Mouse (Mus musculus): ENCODE results near the gene Myo1b. TPM values are rescaled to one million over a fixed set of nuclear protein-coding genes. Genes with fewer than 3 reads are reported as not detected.

The Myo1b gene
- total and polyA plus RNA-seq, 3 experiments: not detected

GRCm38 (mm10) chr1:51814854-51815630, 100.8 kb downstream of the Myo1b start:
- Histone ChIP-seq H3K9me3 (replicated peaks; ENCODE audit: insufficient read depth, low read length) (no peaks in the 10 kb centered on the region), H3K27me3 (ENCODE audit: control insufficient read depth in 1 of 2, insufficient read depth in 2 of 2, low read length in 2 of 2) (no peaks in the 10 kb centered on the region), H3K9ac (ENCODE audit: control insufficient read depth, low read depth, low read length, poor library complexity, severe bottlenecking) (no peak overlapping the region), H3K4me3 (ENCODE audit: control insufficient read depth in 1 of 2, insufficient read depth in 1 of 2, low read depth in 2 of 2, low read length in 2 of 2) (no peak overlapping the region), H3K4me1 (ENCODE audit: control insufficient read depth in 1 of 2, insufficient read depth in 2 of 2, low read length in 2 of 2) (no peaks in the 10 kb centered on the region), H3K79me2 (ENCODE audit: control insufficient read depth, insufficient read depth, low read length, poor library complexity) (no peaks in the 10 kb centered on the region), H3K27ac (ENCODE audit: control insufficient read depth, low read depth, low read length) (no peak overlapping the region), H3K36me3 (ENCODE audit: control insufficient read depth in 1 of 2, insufficient read depth in 2 of 2, low read length in 2 of 2) (no peaks in the 10 kb centered on the region)
- no peak for DNase-seq (ENCODE audit: low read depth, low spot score)
- TF ChIP-seq TBP (IDR thresholded peaks at IDR 0.05; ENCODE audit: low read depth, low read length) (no peak), USF2 (IDR thresholded peaks at IDR 0.05; ENCODE audit: borderline replicate concordance in 1 of 2, insufficient read depth in 1 of 2, low read depth in 1 of 2, low read length in 2 of 2) (no peak), BHLHE40 (IDR thresholded peaks at IDR 0.05; ENCODE audit: borderline replicate concordance, low read depth, low read length) (no peak), CHD1 (IDR thresholded peaks at IDR 0.05; ENCODE audit: low read depth, low read length) (no peak), MAZ (IDR thresholded peaks at IDR 0.05; ENCODE audit: low read depth, low read length) (no peak)

GRCm38 (mm10) chr1:51808847-51809246, 107.0 kb downstream of the Myo1b start:
- H3K27me3 ChIP-seq (ENCODE audit: control insufficient read depth in 1 of 2, insufficient read depth in 2 of 2, low read length in 2 of 2): no peaks in the 10 kb centered on the region
- H3K9me3 ChIP-seq (replicated peaks; ENCODE audit: insufficient read depth, low read length): no peaks in the 10 kb centered on the region
- no peak overlapping the region for H3K27ac ChIP-seq (ENCODE audit: control insufficient read depth, low read depth, low read length)
- H3K4me3 ChIP-seq (ENCODE audit: control insufficient read depth in 1 of 2, insufficient read depth in 1 of 2, low read depth in 2 of 2, low read length in 2 of 2): no peak overlapping the region
- H3K79me2 ChIP-seq (ENCODE audit: control insufficient read depth, insufficient read depth, low read length, poor library complexity): no peaks in the 10 kb centered on the region
- TF ChIP-seq MEF2A (IDR thresholded peaks at IDR 0.05; ENCODE audit: extremely low read depth, insufficient replicate concordance, low read depth, low read length, poor library complexity, severe bottlenecking) (no peak), JUND (IDR thresholded peaks at IDR 0.05; ENCODE audit: low read depth, low read length) (no peak), KAT2A (conservative IDR thresholded peaks at IDR 0.05; ENCODE audit: low read depth, low read length) (no peak), POLR2AphosphoS5 (IDR thresholded peaks at IDR 0.05; ENCODE audit: borderline replicate concordance, low read depth, low read length) (no peak), MAZ (IDR thresholded peaks at IDR 0.05; ENCODE audit: low read depth, low read length) (no peak), ZNF384 (IDR thresholded peaks at IDR 0.05; ENCODE audit: low read depth, low read length) (no peak), MXI1 (IDR thresholded peaks at IDR 0.05; ENCODE audit: low read depth, low read length) (no peak), E2F4 (IDR thresholded peaks at IDR 0.05; ENCODE audit: borderline replicate concordance, low read depth, low read length) (no peak), POLR2A (IDR thresholded peaks at IDR 0.05; ENCODE audit: control insufficient read depth in 1 of 2, insufficient read depth in 1 of 2, low read depth in 1 of 2, low read length in 2 of 2, poor library complexity in 1 of 2) (no peak), TAL1 (IDR thresholded peaks at IDR 0.05; ENCODE audit: low read length) (no peak), ZC3H11A (IDR thresholded peaks at IDR 0.05; ENCODE audit: low read depth, low read length) (no peak), POLR2AphosphoS2 (IDR thresholded peaks at IDR 0.05; ENCODE audit: low read length) (no peak), USF2 (IDR thresholded peaks at IDR 0.05; ENCODE audit: borderline replicate concordance in 1 of 2, insufficient read depth in 1 of 2, low read depth in 1 of 2, low read length in 2 of 2) (no peak), SMC3 (IDR thresholded peaks at IDR 0.05; ENCODE audit: low read depth, low read length) (no peak), GATA1 (IDR thresholded peaks at IDR 0.05; ENCODE audit: low read depth, low read length) (no peak), ZMIZ1 (IDR thresholded peaks at IDR 0.05; ENCODE audit: low read depth, low read length) (no peak), CHD2 (IDR thresholded peaks at IDR 0.05; ENCODE audit: low read length) (no peak)
- no peaks in the 10 kb centered on the region for H3K4me1 ChIP-seq (ENCODE audit: control insufficient read depth in 1 of 2, insufficient read depth in 2 of 2, low read length in 2 of 2)
- H3K36me3 ChIP-seq (ENCODE audit: control insufficient read depth in 1 of 2, insufficient read depth in 2 of 2, low read length in 2 of 2): no peaks in the 10 kb centered on the region
- no peak for DNase-seq (ENCODE audit: low read depth, low spot score)
- H3K9ac ChIP-seq (ENCODE audit: control insufficient read depth, low read depth, low read length, poor library complexity, severe bottlenecking): no peak overlapping the region

All from MEL (cell line).